Mouse (Mus musculus) E14TG2a.4 (cell line): ENCODE data around the gene Arl11.
A peak's percentile ranks its signal among the peaks of the same experiment; 100 is the strongest.

Source experiments
- H3K27me3 ChIP-seq: 2 replicates; pipeline ENCODE4 v1.6.1; 2014; ENCODE audit warnings: low read length, control low read depth; ENCODE audit not compliant: insufficient read depth
- H3K36me3 ChIP-seq: 2 replicates; pipeline ENCODE4 v1.6.1; 2014; ENCODE audit warnings: low read length, control low read depth; ENCODE audit not compliant: insufficient read depth
- H3K4me1 ChIP-seq: replicated peaks from 2 replicates; pipeline ENCODE4 v1.6.1; 2014; ENCODE audit warnings: low read depth, low read length, control low read depth
- H3K4me3 ChIP-seq: replicated peaks from 2 replicates; pipeline ENCODE4 v1.5.1; 2014; ENCODE audit warnings: mild to moderate bottlenecking, low read length
- H3K9me3 ChIP-seq: 2 replicates; pipeline ENCODE4 v1.6.1; 2014; ENCODE audit warnings: low read length, control low read depth
- CTCF ChIP-seq: conservative IDR thresholded peaks from 2 replicates; pipeline ENCODE4 v1.5.1; 2014; ENCODE audit warnings: low read length
- NANOG ChIP-seq: IDR thresholded peaks from 2 replicates; pipeline ENCODE4 v1.6.1; 2014; ENCODE audit warnings: borderline replicate concordance, low read length, mixed read lengths
- POU5F1 ChIP-seq: IDR thresholded peaks from 2 replicates; pipeline ENCODE4 v1.6.1; 2014; ENCODE audit warnings: low read length, borderline replicate concordance

Arl11 gene

GRCm38 (mm10) chr14:61309593-61309992 is at the start of gene Arl11:
TSS of gene Arl11 (plus strand) at chr14:61309753.
- no peaks in the 10 kb centered on the region for H3K36me3 ChIP-seq
- 0 out of 2 replicates have a peak within 1 kb of the TSS, but pooled peaks have one; percentile 60 for H3K4me3 ChIP-seq
- no peaks in the 10 kb centered on the region for H3K27me3 ChIP-seq
- H3K9me3 ChIP-seq: no peaks in the 10 kb centered on the region
- H3K4me1 ChIP-seq: peaks cover 37% of the 10 kb centered on the region
- TF ChIP-seq CTCF (no peak), NANOG (no peak), POU5F1 (no peak)

DNA sequence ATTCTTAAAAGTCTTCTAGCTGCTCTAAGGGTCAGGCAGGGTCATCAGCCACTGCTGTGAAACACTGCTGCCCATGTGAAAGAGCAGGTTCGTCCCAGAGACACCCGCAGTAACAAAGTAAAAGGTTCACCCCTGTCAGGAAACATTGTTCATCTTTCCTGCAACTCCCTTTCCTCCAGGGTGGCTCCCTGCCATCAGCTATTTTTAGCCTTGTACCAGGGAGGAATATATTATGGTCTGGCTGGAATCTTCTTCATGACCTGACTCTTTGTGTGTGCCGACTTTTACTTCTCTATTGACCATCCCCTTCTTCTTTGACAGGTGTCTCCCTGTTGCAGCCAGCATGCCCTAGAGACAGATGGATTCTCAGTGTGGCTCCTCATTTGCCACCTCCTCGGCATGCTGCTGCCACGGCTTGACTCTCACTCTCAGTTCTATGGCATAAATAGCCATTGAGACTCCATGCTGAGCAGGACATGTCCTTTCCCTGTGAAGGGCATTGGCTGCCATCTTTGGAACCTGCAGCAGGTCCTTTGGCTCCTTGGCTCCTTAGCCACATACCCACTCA is 41.6 kb upstream of the Arl11 start:
- H3K27me3 ChIP-seq: peaks cover 7% of the 10 kb centered on the region
- no peaks in the 10 kb centered on the region for H3K36me3 ChIP-seq
- TF ChIP-seq POU5F1 (no peak), CTCF (no peak), NANOG (no peak)
- peaks cover 14% of the 10 kb centered on the region for H3K9me3 ChIP-seq
- no peaks in the 10 kb centered on the region for H3K4me1 ChIP-seq
- no peak overlapping the region for H3K4me3 ChIP-seq

- Histone ChIP-seq H3K4me1 (peaks cover 9% of the 10 kb centered on the region; the same call in 1 of the 2 replicates), H3K36me3 (no peaks in the 10 kb centered on the region), H3K27me3 (peaks cover 31% of the 10 kb centered on the region), H3K4me3 (peak overlapping the region; percentile 74), H3K9me3 (peaks cover 4% of the 10 kb centered on the region; the same call in 1 of the 2 replicates)
- TF ChIP-seq NANOG (no peak), POU5F1 (no peak), CTCF (no peak)
Observed at GRCm38 (mm10) chr14:61274414-61275198, 34.9 kb upstream of the Arl11 start.

- H3K4me1 ChIP-seq: peaks cover 9% of the 10 kb centered on the region; the same call in 1 of the 2 replicates
- no peak overlapping the region for H3K4me3 ChIP-seq
- H3K27me3 ChIP-seq: peaks cover 31% of the 10 kb centered on the region
- no peaks in the 10 kb centered on the region for H3K36me3 ChIP-seq
- peaks cover 4% of the 10 kb centered on the region; the same call in 1 of the 2 replicates for H3K9me3 ChIP-seq
- TF ChIP-seq CTCF (peak; percentile 15; the same call in 1 of the 2 replicates), POU5F1 (no peak)
Observed at GRCm38 (mm10) chr14:61277285-61277684, 32.3 kb upstream of the Arl11 start.

GRCm38 (mm10) chr14:61278676-61279300 is 30.8 kb upstream of the Arl11 start:
- TF ChIP-seq CTCF (no peak), POU5F1 (no peak), NANOG (no peak)
- Histone ChIP-seq H3K9me3 (peaks cover 4% of the 10 kb centered on the region; the same call in 1 of the 2 replicates), H3K36me3 (no peaks in the 10 kb centered on the region), H3K27me3 (peaks cover 18% of the 10 kb centered on the region), H3K4me3 (no peak overlapping the region), H3K4me1 (peaks cover 9% of the 10 kb centered on the region; the same call in 1 of the 2 replicates)

GRCm38 (mm10) chr14:61288606-61289286 is 20.8 kb upstream of the Arl11 start:
- no peaks in the 10 kb centered on the region for H3K36me3 ChIP-seq
- H3K4me1 ChIP-seq: no peaks in the 10 kb centered on the region
- H3K27me3 ChIP-seq: no peaks in the 10 kb centered on the region
- H3K9me3 ChIP-seq: no peaks in the 10 kb centered on the region
- no peak for TF ChIP-seq NANOG
- no peak for TF ChIP-seq POU5F1
- TF ChIP-seq CTCF: no peak
- no peak overlapping the region for H3K4me3 ChIP-seq

- H3K4me3 ChIP-seq: no peak overlapping the region
Observed at GRCm38 (mm10) chr14:61290664-61291063, 18.9 kb upstream of the Arl11 start.

GRCm38 (mm10) chr14:61293884-61294737 is 15.4 kb upstream of the Arl11 start:
- H3K4me3 ChIP-seq: no peak overlapping the region
- no peaks in the 10 kb centered on the region for H3K36me3 ChIP-seq
- no peaks in the 10 kb centered on the region for H3K4me1 ChIP-seq
- H3K9me3 ChIP-seq: no peaks in the 10 kb centered on the region
- H3K27me3 ChIP-seq: no peaks in the 10 kb centered on the region
- TF ChIP-seq POU5F1: no peak
- TF ChIP-seq CTCF: peak; percentile 51

More at GRCm38 (mm10) chr14:61290664-61291063, 18.9 kb upstream of the Arl11 start:
- no peaks in the 10 kb centered on the region for H3K9me3 ChIP-seq
- H3K27me3 ChIP-seq: no peaks in the 10 kb centered on the region
- no peak for TF ChIP-seq POU5F1
- no peak for TF ChIP-seq NANOG
- no peak for TF ChIP-seq CTCF
- H3K4me1 ChIP-seq: no peaks in the 10 kb centered on the region
- no peaks in the 10 kb centered on the region for H3K36me3 ChIP-seq
